In the genomic region with DNA sequence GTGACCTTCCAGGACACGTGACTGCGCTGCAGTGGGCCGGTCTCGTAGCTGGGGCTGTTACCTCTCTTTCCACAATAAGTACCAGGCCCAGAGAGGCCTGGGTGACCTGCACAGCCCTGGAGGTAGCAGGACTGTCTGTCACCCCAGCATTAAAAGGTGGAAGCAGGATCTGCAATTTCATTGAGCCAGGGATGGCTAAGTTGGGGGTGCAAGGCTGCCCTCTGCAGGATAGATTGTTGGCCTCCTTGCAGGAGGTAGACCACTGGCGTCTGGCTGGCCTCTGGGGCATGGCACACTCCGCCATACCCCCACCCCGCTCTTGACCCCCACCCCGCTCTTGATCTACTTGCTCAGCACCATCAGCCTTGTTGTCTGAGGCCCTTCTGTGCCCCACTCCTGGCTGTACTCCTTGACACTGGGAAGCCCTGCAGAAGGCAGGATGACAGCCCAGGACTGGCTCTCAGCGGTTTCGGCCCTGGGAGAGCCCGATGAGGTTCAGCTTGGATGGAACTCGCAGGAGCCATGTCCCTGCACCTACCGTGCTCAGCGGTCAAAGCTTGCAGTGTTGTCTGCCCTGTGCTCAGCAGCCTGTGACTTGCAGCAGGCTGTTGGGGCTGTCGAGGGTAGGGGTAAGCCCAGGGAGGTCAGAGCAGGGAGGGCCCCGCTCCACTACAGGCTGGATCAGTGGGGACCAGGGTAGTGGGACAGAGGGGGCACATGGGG, we compare ENCODE assay signal across 1 mouse cellular context.
A peak's percentile ranks its signal among the peaks of the same experiment; 100 is the strongest.
TF ChIP-seq lines count a peak whose summit lies in the region.

No protein-coding gene starts in this region.

TF ChIP-seq in MEL, 35 proteins besides CTCF, POLR2A, EP300 and RAD21:
- no peak for TF ChIP-seq TAL1 (IDR thresholded peaks at IDR 0.05; ENCODE audit: low read length)
- no peak for TF ChIP-seq NELFE (IDR thresholded peaks at IDR 0.05; ENCODE audit: low read depth, low read length)
- TF ChIP-seq TBP (IDR thresholded peaks at IDR 0.05; ENCODE audit: low read depth, low read length), result no peak
- peak; percentile 34; the same call in 1 of the 2 replicates for TF ChIP-seq SMC3 (IDR thresholded peaks at IDR 0.05; ENCODE audit: low read depth, low read length)
- TF ChIP-seq ZMIZ1 (IDR thresholded peaks at IDR 0.05; ENCODE audit: low read depth, low read length), result no peak
TF ChIP-seq in MEL: peak in this region for 1.
